Mouse (Mus musculus): ENCODE data around the gene Stat5a.

Gene Stat5a

DNA sequence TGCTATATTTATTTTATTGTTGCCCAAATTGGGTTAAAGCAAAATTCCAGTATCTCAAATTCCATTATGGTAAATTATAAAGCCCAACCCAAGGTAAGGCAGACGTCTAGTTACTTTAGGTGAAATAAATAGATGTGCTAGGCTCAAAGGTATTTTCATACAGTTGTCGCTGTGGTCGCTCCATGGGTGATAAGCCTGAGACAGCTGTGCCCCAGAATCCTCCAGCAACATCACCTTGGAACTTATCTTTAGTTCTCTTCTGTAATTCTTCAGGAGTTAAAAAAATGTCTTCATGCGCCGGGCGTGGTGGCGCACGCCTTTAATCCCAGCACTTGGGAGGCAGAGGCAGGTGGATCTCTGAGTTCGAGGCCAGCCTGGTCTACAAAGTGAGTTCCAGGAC, 20.3 kb upstream of the Stat5a start:
- no peak for DNase-seq

GRCm38 (mm10) chr11:100839523-100839922, 19.6 kb upstream of the Stat5a start:
- DNase-seq = no peak

- no peak for DNase-seq
These were observed 18.3 kb upstream of the Stat5a start for GRCm38 (mm10) chr11:100840866-100841265.

GRCm38 (mm10) chr11:100842025-100842424, 17.1 kb upstream of the Stat5a start:
- DNase-seq = no peak

DNA sequence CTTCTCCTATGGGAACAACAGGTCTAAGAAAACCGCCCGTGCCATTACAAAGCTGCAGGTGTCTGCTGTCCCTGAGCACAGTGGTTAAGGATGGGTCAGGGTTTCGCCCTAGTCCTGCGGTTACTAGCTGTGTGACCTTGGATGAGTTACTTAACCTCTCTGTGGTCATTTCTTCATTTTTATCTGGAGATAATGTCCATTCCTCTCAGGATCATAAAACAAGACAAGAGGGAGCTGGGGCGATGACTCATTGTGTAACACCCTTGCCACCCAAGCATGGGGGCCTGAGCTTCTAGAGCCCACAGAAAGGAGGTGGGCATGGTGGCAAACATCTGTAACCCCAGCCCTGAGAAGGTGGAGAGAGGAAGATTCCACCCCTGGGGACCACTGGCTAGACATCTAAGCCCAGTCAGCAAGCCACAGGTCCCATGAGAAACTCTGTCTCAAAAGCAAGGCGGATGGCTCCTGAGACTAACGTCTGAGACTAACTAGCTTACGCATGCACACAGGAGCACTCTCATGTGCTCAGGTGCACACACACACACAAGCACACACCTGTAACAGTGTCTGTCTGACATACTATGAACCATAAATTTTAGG, 16.0 kb upstream of the Stat5a start:
- DNase-seq = no peak

GRCm38 (mm10) chr11:100844121-100844520, 15.0 kb upstream of the Stat5a start:
- no peak for DNase-seq

DNA sequence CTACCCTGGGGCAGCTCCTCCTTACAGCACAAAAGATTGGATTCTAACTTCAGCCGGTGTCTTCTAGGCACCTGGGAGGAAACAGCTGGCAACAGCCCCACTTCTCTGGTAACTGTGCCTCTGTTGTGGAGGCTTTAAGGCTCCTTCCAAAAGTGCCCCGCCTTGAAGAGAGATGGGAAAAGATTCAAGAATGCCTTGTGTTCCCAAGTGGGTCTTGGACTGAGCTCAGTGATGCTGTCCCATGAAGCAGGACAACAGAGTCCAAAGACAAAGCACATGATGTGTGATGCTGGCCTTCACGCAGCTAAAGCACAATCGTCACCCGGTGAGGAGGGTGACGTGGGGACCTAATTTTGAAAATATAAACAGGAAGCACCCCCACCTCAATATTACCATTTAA, 13.4 kb upstream of the Stat5a start:
- DNase-seq = peak; percentile 95

DNA sequence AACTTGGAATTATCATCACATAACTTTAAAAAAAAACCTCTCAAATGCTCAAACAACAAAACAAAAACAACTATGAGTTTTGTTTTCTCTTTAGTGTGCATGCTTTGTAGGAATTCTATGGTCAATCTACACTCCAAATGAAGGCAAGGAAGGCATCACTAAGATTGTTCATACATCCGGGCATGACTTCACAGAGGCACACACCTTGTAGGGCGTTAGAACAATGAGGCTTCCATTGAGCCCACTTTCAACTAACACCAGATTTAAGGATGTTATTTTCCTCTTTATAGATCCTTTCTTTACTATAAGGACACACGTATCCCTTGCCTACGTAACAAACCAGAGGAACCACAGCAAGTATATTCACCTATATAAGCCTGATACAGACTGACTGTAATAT, 11.6 kb upstream of the Stat5a start:
- no peak for DNase-seq

DNA sequence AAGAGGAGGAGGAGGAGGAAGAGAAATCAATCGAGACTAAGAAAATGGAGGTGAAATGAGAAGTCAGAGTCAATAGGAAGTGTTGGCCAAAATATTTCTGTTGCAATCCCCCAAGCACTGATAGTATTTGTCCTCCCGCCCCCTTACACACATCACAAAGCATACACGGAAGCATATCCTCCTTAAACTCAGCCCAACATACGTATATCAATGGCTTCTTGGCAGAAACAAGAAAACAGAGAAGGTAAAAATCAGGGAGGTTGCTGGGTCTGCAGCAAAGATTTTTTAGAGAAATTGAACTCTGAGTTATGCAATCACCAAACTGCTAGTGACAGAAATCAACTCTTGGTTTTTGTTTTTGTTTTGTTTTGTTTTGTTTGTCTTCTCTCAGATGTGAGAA, 11.1 kb upstream of the Stat5a start:
- DNase-seq = no peak

- DNase-seq = no peak
These were observed 10.3 kb upstream of the Stat5a start for GRCm38 (mm10) chr11:100848789-100849379.

DNA sequence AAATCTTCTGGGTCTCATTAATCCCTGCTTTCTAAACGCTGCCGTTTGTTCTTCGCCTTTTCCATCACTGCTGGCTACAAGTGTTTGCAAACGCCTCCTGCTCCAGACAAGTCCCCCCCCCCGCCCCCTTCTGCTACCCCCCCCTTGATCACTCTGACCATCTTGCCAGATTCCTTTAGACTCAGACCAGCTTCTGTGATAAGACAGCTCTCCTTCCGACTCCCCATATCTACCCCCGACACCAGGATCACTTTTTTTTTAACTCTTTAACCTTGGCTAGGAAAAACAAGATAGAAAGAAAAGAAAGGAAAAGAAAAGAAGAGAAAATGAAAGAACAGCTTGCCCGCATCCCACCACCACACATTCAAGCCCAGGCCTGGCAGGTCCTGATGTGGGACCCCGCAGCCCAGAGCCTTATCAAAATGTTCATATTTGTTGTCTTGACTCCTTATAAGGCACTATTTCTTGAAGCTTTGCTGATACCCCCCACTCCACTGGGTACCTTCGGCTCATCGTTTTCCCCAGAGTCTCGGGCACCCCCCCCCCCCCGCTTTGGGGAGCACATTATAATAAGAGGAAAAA, 9.6 kb upstream of the Stat5a start:
- DNase-seq = no peak

DNA sequence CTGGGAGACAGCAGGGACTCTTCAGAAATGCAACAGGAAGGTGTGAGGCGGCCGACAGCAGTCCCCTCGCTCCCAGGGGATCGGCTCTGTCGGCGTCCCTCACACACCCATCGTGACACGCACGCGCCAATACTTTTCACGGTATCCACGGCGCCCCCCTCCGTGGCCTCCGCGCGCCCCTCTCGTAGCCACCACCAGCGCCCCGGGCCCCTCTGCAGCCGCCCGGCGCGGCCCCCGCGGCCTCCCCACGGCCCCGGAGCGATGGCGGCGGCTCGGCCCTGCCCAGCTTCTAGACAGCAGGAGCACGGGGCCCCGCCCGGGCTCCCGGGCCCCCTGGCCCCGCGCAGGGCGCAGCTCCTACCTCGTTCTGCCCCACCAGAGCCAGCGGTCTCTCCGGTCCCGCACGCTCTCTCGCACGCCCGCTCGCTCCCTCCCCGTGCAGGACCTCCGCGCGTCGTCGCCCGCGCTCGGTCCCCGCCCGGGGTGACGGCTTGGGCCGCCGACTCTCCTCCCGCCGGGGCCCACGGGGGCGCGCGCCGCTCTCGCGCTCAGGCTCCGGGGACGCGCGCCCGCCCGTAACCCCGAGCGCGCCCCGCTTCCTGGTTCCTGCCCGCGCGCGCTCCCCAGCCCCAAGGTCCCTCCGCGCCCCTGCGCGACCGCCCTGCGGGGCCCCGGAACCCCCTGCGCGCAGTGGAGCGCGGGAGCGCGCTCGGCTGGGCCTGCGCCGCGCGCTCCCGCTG, 8.9 kb upstream of the Stat5a start, which contains the start of gene Stat5b:
Gene Stat5b, minus strand, starts transcription at position 687 of the 740 bp plus-strand sequence.
- DNase-seq = peak; percentile 99

DNA sequence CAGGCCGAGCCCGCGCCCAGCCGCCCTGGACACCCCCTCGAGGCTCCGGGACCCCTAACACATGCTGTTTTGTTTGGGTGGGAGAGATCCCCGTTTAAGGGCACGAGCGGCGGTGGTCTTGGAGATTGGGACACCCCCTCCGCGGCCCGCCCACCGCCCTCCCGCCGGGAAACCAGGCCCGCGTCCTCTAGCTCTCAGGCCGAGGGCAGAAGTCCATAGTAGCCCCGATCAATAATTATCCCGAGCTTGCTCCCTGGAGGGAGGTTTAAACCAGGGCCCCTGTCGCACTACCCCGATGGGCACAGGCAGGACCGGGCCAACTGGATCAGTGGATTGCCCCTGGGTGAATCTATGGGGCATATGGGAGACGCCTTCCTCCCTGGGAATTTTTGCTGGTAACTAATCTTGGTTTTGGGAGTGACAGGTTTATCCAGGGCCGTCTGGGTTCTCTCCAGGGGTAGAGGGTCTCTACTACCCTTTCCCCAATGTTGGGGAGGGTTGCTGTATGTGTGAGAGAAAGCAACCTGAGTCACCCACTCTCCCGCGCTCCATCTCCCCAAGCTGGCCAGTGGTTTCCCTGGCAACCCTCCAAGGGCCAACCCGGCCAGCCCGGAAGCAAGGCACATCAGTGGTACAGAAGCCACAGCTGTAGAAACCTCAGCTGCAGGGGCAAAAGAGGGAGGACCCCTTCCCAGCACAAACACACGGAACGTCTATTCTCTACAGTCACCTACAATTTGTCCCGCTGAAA, 8.2 kb upstream of the Stat5a start:
- peak; percentile 97 for DNase-seq

DNA sequence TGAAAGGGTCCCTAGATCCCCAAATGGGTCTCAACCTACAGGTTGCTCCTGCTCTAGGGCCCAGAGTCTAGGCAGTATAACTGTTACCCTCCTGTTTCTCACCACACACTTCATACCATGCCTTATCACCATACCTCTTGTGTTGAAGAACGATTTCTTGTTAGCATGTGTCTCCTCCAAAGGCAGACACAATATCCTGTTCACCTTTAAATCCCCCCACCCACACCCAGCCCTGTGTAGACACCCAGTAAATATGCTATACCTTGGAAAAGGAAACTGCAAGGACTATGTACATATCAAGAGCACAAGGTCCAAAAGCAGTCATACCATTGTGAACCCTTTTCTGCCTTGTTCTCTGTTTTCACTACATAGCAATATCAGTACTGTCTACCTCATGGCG, 7.1 kb upstream of the Stat5a start:
- no peak for DNase-seq

GRCm38 (mm10) chr11:100853018-100853417, 6.1 kb upstream of the Stat5a start:
- DNase-seq = no peak

- no peak for DNase-seq
These were observed 4.9 kb upstream of the Stat5a start for GRCm38 (mm10) chr11:100854268-100854667.

- no peak for DNase-seq
These were observed 4.0 kb upstream of the Stat5a start for GRCm38 (mm10) chr11:100855178-100855577.

- DNase-seq = no peak
These were observed 1.2 kb upstream of the Stat5a start for GRCm38 (mm10) chr11:100857960-100858359.

GRCm38 (mm10) chr11:100859579-100860075, 476 bp downstream of the Stat5a start:
- DNase-seq = no peak

DNA sequence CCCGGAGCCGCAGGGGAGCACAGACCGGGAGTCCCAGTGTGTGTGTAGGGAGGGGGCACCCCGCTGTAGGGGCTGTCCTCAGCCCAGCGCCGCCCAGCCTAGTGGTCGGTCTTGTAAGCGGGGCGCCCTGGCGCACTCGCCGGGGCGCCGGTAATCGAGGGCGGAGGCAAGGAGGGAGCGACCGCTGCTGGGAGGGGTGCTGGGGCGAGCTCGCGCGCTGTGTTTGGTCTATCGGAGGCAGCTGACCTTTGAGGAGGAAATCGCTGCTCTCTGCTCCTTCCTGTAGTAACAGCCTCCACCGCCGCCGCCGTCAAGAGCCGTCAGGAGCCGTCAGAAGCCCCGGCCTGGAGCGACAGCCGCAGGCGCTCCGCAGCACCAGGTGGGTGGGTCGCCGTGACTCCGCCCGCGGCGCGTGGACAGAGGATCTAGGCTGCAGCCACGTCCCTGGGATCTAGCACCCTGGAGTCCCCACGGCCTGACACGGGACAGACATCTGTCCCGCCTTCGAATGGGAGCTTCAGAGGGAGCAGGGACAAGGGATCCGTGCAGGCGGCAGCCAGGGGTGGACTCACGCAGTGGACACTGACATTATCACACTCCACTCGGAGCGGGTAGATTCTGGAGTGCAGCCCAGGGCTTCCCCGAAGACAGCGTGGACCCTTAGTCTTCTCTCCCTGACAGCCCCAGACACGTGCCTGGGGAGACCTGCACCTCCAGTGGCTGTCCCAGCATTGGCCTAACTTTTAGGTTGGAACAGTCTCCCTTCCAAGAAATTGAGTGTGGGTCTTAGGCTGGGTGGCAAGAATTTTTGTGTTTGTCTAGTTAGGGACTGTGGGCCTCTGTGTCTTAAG, 1.3 kb downstream of the Stat5a start:
- peak; percentile 99 for DNase-seq

DNA sequence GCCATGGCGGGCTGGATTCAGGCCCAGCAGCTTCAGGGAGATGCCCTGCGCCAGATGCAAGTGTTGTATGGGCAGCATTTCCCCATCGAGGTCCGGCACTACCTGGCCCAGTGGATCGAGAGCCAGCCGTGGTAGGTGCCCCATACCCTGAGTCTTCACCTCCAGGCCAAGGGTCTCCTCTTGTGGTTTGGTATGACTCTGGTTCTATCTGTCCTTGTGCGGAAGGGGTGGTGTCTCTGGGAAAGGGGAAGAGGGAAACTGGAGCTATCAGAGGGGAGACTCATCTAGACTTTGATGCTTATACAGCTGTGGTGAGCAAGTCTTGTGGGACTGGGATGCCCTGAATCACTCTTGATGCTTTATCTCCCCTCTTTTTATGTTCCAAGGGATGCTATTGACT, 2.2 kb downstream of the Stat5a start:
- no peak for DNase-seq

GRCm38 (mm10) chr11:100861836-100862235, 2.7 kb downstream of the Stat5a start:
- DNase-seq = no peak

Data from heart, adult 11 months (tissue).